Mouse (Mus musculus) myocyte (in vitro differentiated cells): ENCODE results near the gene Lmo7.
A peak's percentile ranks its signal among the peaks of the same experiment; 100 is the strongest.

Experiments used
- CEBPB ChIP-seq: IDR thresholded peaks from 2 replicates; pipeline ENCODE4 v1.6.1; 2011; ENCODE audit warnings: mild to moderate bottlenecking, moderate library complexity; ENCODE audit not compliant: poor library complexity, insufficient read depth, severe bottlenecking
- E2F4 ChIP-seq: IDR thresholded peaks from one replicate; pipeline ENCODE4 v1.6.1; 2011; ENCODE audit warnings: mild to moderate bottlenecking, control low read depth, moderate library complexity; ENCODE audit not compliant: insufficient read depth
- MAX ChIP-seq: IDR thresholded peaks from one replicate; pipeline ENCODE4 v1.6.1; 2011; ENCODE audit warnings: low read depth, mild to moderate bottlenecking, control low read depth
- MYOD1 ChIP-seq, 3 experiments: IDR thresholded peaks; one replicate each; pipeline ENCODE4 v1.6.1; 2011; ENCODE audit warnings: control low read depth in 2 of 3, low read depth in 2 of 3, mild to moderate bottlenecking in 2 of 3, moderate library complexity in 1 of 3; ENCODE audit not compliant: insufficient read length in 2 of 3, control insufficient read depth in 1 of 3
- MYOG ChIP-seq, 3 experiments: IDR thresholded peaks; one replicate each; pipeline ENCODE4 v1.6.1; 2011; ENCODE audit warnings: control low read depth in 2 of 3, low read depth in 2 of 3, mild to moderate bottlenecking in 2 of 3; ENCODE audit not compliant: insufficient read length in 2 of 3, control insufficient read depth in 1 of 3, insufficient read depth in 1 of 3
- POLR2A ChIP-seq: IDR thresholded peaks from one replicate; pipeline ENCODE4 v1.6.1; 2011; ENCODE audit warnings: low read depth, mild to moderate bottlenecking, control low read depth, moderate library complexity; ENCODE audit not compliant: insufficient read length
- POLR2AphosphoS2 ChIP-seq: IDR thresholded peaks from one replicate; pipeline ENCODE4 v1.6.1; 2011; ENCODE audit warnings: low read depth, control low read depth; ENCODE audit not compliant: insufficient read length
- REST ChIP-seq: IDR thresholded peaks from one replicate; pipeline ENCODE4 v1.6.1; 2011; ENCODE audit warnings: mild to moderate bottlenecking, control low read depth, moderate library complexity; ENCODE audit not compliant: insufficient read depth, insufficient read length
- SRF ChIP-seq: IDR thresholded peaks from one replicate; pipeline ENCODE4 v1.6.1; 2011; ENCODE audit warnings: low read depth; ENCODE audit not compliant: control insufficient read depth, insufficient read length
- TCF12 ChIP-seq: IDR thresholded peaks from one replicate; pipeline ENCODE4 v1.6.1; 2011; ENCODE audit warnings: mild to moderate bottlenecking, control low read depth; ENCODE audit not compliant: poor library complexity, insufficient read depth, severe bottlenecking
- TCF3 ChIP-seq: IDR thresholded peaks from one replicate; pipeline ENCODE4 v1.6.1; 2011; ENCODE audit warnings: low read depth, control low read depth; ENCODE audit not compliant: insufficient read length
- USF1 ChIP-seq: IDR thresholded peaks from one replicate; pipeline ENCODE4 v1.6.1; 2011; ENCODE audit warnings: low read depth, mild to moderate bottlenecking, control low read depth, moderate library complexity

- TF ChIP-seq POLR2A (no peak), TCF12 (no peak), MAX (no peak), USF1 (no peak), MYOD1 (IDR thresholded peaks at IDR 0.05; ENCODE audit: control insufficient read depth in 1 of 3, insufficient read length in 2 of 3, low read depth in 2 of 3) (no peak), E2F4 (no peak), MYOG (IDR thresholded peaks at IDR 0.05; ENCODE audit: control insufficient read depth in 1 of 3, insufficient read depth in 1 of 3, insufficient read length in 2 of 3, low read depth in 2 of 3) (no peak), POLR2AphosphoS2 (no peak), REST (no peak), CEBPB (0 out of 2 replicates have a peak, but pooled peaks have one; percentile 22), SRF (no peak), TCF3 (no peak)
Measured at GRCm38 (mm10) chr14:101801674-101802073, 71.9 kb downstream of the Lmo7 start.
